Mouse (Mus musculus) hematopoietic stem cell, adult 5-6 weeks (primary cell): Measurements from ENCODE around the gene Ldb3. TPM values are rescaled to one million over a fixed set of nuclear protein-coding genes. Genes with fewer than 3 reads are reported as not detected.

Experiments used
- ATAC-seq, 2 experiments: fragments of 125-278 bp in 1 of 2; replicated peaks in 1 of 2; 2 replicates each; pipeline ENCODE4 v1.8.0; 2016 to 2017; ENCODE audit warnings: inconsistent platforms in 2 of 2, mild to moderate bottlenecking in 2 of 2, moderate number of reproducible peaks in 2 of 2, low read depth in 1 of 2, moderate TSS enrichment in 1 of 2; ENCODE audit not compliant: low FRiP score in 2 of 2, poor library complexity in 2 of 2, severe bottlenecking in 2 of 2, insufficient read depth in 1 of 2, low TSS enrichment in 1 of 2
- total RNA-seq: library from RNA; stranded (forward); fragments of 172-1452, 232-1000 nt; gene quantifications from 2 replicates; pipeline ENCODE4 v1.2.3, GENCODE M21; 2017

The Ldb3 gene
- 0.05 TPM in 1 of 2 replicates, not detected in the other for total RNA-seq

DNA sequence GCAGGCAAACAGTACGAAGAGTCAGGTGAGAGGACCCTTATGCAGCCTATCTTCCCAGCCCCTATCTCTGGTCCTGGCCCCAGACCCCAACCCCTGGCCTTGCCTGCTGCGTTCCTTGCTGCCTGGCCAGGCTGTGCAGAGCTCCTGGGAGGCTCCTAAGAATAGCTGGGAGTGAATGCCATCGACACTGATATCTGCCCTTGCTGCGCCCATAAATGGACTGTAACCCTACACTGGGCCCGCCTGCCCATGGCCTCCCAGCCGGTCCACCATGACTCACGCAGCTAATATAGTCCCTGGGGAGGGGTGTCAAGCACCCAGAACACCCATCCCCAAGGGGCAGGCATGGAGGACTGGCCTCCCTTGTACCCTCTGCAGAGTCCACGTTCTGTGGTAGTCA lies at the start of gene Ldb3:
Ldb3 (minus strand) TSS at position 185 of the 400 bp plus-strand sequence.
- no peak for ATAC-seq

DNA sequence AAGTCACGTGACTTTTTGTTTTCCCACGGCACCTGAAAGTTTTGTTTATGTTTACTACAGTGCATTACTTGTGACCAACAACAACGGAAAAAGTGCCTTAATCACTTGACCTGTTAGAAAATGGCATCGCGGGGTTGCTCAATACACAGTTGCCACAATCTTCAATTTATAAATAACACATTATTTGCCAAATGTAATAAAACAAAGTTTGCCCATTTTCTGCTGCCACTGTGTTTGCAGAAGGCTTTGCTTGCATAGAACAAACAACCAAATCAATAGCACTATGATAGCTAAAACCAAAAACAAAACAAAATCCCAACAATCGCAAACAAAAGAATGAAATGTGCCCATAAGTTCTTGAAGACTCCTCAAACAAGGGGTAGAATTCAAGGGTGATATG lies 47.2 kb upstream of the Ldb3 start:
- ATAC-seq = no peak

DNA sequence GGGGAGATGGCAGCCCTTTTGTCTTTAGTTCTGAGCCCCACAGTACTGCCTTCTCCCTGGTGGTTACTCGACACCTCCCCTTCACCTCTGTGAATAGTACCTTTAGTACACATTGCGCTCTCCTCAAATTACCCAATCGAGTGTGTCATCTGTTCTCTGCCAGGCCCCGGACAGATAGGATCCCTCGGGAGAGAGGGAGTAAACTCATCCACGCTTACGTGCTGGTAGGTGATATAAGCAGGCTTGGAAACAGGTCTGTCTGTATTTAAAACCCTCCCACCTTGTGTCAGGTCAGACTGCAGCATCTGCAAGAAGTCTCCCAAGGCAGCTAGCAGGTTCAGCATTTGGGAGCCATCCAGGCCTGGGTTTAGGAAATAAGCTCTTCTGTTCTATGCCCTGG lies 46.7 kb upstream of the Ldb3 start:
- no peak for ATAC-seq

DNA sequence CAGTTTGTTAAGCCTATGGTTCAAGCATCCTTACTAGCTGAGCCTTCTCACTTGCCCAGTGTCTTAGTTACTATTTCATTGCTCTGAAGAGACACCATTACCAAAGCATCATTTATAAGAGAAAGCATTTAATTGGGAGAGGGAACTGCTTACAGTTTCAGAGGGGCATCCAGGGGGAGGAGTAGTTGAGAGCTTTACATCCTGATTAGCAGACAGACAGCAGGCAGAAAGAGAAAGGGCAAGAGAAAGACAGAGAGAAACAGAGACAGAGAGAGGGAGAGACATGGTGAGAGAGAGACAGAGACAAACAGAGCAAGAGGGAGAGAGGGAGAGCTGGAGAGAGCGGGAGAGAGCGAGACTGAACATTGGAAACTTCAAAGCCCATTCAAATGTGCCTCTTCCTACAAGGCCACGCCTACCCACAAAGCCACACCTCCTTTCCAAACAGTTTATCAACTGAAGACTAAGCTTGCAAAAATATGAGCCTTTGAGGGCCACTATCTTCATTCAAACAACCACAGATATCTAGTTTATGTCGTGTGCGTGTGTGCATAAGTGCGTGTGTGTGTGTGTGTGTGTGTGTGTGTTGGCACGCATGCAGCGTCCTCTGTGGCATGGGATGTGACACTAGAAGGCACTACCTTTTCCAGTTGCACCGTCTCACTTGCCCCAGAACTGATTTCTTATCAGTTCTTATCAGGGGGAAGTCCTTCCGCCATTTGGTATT lies 44.4 kb upstream of the Ldb3 start:
- ATAC-seq = no peak

DNA sequence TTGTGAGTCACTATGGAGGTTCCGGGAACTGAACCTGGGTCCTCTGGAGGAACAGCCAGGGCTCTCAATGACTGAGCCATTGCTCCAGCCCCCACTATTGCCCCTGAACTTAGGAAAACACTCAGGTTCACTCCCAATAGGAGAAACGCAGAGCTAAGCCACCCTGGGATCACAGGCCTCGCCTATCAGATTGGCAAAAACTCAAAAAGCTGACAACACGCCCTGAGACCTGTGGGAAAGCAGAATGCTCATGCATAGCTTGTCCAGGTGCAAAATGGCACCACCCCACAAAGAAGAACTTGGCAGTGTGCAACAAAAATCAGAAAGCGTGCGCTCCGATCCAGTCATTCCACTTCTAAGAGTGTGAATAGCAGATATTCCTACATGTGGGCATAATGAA lies 38.3 kb upstream of the Ldb3 start:
- no peak for ATAC-seq

DNA sequence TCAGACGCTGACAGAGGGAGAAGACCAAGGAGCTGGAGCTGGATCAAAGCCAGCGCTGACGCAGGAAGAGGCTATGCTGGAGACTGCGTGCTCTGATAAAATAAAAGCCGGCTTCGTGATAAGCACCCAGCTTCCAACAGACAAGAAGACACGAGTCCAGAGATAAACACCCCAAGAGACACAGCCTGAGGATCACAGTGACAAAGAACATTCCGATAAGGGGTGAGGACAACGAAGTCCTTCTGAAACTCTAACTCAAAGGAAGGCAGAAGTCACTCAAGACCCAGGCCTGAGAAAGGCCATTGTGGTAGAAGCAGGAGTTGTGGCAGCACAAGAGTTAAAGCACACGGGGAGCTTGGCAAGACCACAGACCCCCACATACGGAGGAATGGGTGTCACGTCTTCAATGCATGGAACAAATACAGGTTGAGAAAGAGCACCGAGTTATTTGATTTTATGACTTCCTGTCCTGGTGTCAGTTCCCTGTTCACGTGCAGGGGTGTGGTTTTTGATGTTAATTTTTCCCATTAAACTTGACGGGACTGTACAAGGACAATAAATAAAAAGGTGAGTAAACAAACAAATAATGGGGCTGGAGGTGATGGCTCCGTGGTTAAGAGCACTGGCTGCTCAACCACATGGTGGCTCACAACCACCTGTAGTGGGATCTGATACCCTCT lies 35.2 kb upstream of the Ldb3 start:
- ATAC-seq = 0 out of 4 replicates have a peak, but pooled peaks of 1 of the 2 experiments have one; percentile 37

DNA sequence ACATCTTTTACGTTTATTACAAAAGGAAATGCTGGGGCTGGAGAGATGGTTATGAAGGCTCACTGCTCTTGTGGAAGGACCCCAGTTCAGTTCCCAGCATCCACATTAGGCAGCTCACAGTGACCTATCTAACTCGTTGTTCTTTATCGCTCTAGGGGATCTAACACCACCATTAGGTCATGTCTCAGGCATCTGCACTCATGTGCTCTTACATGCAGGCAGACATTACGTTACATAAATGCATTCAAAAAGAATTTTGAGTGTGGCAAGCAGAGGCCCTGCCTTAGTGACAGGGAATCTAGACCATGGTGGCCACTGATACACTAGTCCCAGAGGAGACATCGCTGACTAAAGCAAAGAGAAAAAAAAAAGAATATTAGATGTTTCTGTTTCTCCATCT lies 34.6 kb upstream of the Ldb3 start:
- ATAC-seq = no peak

DNA sequence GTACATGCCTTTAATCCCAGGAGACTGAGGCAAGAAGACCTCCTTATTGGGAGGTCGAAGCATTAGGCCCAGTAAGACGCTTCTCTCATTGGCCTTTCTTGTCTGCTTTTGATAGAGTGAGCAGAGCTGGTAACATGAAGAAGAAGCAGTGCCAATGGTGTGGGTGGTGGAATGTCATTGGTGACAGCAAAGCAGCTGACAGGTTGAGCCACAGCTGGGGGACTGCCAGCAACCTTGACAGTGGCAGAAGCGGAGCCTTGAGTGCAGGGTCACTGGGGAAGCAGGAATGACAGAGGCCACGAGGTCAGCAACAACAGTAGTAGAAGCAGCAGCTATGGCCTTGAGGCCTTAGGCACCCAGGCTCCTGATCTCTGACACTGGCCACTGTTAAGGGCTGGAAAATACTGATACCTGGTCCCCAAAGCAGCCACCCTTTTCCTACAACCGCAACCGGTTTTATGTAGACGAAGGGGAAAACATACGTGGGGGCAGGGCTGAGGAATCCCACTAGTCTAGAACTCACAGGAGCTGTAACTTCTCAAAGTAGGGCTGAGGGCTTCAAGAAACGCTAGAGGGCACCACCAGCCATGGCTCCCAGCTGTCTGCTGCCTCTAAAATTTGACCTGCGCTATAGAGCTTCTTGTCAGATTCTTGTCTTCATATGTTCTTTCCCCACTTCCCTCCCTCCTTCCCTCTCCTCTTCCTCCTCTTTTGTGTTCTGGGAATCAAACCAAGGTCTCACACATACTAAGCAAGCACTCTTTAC lies 32.3 kb upstream of the Ldb3 start:
- peak; percentile 38 to 66; a peak in 2 of 4 replicates for ATAC-seq

DNA sequence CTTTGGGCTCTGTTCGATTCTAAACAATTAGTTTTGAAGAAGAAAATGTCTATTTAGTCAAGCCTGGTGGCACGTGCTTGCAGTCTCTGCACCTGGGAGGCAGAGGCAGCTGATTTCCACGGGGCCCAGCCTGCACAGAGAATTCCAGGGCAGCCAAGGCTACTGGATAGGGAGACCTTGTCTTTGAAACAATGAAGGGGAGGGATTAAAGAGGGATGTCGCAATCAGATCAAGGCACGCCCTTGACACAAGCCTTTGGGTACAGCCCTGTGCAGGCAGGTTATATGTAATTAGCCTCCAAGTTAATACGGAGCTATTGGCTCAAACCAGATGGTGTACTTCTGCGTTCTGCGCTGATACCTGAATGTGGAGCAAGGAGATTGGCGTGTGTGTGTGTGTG lies 30.3 kb upstream of the Ldb3 start:
- no peak for ATAC-seq

DNA sequence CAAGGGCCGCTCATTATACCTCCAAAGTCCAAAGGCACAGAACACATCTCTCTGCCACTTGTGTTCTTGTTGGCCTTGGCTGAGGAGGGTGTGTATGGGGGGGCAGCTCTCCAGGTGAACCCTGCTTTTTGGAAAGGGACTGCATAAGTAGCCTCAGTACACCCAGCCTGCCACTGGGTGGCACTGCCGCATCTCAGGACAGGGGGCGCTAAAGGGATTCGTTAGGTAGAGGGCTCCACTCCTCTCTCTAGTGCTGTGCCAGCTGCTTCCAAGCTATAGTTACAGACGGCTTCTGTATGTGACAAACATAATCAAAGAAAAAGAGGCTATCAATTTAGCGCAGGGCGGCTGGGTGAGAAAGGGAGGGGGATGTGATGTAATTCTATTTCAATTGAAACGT lies 28.3 kb upstream of the Ldb3 start:
- ATAC-seq = peak; percentile 88 to 90

DNA sequence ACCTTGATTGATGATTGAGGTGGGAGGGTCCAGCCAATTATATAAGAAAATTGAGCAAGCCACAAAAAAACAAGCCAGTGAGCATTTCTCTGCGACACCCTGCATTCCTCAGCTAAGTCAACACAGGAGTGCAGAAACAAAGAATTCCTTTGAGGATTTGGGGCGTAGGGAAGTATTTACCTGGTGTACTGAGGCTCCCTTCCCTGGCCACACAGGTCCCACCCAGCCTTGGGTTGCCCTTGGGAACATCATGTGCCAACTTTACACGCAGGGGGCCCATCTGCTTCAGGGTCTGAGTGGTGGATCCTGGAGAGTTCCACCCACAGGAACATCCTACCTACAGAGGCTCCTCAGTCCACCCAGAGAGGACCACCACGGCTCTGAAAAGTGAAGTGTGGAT lies 27.1 kb upstream of the Ldb3 start:
- ATAC-seq = no peak

DNA sequence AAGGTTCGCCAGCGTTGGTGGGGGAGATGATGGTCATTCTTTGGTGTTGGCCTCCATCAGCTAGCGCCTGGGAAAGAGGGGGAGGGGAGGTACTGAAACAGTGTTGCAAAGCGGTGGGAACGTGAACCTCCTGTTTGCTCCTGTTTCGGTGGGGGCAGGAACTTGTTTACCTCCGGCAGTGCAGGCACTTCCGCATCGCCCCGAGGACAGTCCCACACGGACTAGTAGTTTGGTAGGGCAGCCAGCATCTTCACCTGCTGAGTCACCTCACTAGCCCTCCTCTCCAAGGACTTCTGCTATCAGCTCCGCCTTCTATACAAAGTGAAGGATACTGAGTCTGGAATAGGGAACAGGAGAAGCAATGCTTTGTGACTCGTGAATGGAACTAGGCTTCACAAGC lies 26.6 kb upstream of the Ldb3 start:
- peak; percentile 53 to 54 for ATAC-seq

DNA sequence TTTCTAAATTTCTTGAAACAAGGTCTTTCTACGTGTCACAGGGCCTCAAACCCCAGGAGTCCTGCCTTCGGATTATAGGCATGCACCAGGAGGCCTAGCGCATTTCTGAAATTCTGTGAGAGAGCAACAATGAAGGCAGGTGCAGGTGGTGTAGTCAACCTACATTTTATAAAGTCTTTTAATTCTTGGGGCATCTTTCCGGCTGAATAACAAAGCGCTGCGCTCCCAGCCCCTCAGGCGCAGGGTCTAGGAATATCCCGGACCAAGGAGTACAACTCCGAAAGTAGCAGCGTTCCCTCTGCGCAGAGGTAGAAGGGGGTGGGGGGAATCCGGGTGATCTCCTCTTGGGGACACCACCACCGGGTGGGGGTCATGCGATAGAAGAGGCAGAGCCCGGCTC lies 26.1 kb upstream of the Ldb3 start:
- no peak for ATAC-seq

DNA sequence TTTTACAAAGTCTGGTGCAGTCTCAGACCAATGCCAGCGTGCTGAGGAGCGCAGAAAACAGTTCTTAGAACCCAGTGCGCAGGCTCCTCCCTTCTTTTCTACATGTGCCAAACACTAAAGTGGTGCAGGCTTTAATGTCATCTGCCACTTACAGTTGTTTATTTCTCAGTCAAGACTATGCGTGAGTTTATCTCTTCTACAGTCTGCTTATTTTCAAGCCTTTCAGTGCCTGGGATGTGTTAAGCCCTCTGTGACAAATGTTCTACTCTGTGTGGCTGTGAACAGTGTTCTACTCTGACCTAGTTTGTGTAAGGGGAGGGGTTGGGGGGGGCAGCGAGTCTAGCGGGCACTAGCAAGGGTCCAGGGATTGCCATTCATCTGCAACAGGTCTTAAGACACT lies 25.0 kb upstream of the Ldb3 start:
- no peak for ATAC-seq

DNA sequence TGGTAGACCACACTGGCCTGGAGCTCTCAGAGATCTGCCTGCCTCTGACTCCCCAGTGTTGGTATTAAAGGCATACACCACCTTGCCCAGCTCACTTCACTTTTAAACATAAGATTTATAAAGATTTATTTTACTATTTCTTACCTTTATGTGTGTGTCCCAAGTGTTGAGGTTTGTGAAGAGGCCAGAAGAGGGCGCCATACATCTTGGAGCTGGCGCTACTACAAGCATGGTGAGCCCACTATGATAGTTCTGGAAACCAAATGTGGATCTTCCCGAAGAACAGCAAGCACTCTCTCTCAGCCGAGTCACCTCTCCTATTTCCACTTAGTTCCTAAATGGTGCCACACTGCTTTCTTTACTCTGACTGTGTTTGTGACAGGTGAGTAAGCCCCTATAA lies 23.7 kb upstream of the Ldb3 start:
- ATAC-seq = no peak

DNA sequence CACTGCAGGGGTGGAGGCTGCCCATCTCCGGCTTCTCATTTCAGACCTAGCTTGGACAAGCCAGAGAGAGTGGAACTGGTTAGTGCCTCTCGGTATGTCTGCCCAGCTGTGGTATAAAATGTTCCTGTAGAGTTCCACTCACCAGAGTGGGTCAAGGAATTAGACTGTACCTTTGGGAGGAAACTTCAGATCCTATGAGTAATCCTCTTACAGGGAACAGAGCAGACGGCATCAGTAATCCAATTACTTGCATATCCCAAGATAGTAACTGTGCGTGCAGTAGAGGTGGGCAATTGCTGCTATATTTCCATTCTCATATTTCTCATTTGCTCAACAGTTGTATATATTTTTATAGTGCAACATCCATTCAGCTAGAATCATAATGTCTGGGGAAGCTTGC lies 23.1 kb upstream of the Ldb3 start:
- no peak for ATAC-seq

DNA sequence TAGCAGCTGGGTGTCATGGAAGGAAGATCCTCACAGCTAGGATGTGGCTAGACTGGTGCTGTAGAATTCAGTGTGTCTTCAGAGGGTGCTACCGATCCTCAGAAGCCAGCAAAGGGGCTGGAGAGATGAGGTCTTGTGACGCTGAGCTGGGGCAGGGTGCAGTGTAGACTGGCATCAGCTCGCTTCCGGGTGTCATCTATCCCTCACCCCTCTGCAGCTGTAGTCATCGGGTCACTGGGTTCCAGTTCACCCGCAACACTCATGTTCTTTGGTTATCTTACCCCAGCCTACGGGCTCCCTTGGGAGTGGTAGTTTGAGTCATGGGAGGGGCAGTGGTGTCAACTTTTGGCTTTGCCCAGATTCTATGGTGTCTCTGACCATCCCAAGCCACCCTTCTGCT lies 13.4 kb upstream of the Ldb3 start:
- ATAC-seq = no peak

DNA sequence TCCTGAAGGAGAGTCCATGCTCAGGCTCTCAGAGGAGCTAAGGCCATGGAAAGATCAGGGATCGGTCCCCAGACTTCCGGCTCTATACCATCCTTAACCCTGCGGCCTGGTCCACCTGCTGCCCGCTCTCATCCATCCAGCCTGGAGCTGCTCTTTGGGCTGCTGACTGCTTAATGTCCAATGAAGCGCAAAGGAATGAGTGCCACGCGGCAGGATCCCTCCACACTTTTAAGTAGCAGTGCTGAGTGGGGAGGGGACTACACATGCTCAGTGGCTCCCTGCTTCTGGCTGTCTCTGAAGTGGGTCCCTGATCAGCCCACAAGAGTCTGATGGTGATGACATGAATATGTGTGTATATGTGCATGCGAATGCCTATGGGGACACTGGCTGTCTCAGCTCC lies 11.5 kb upstream of the Ldb3 start, which contains the start of gene Opn4:
Opn4 (minus strand) TSS at position 202 of the 400 bp plus-strand sequence.
- ATAC-seq = no peak
